Mouse (Mus musculus): ENCODE data around the gene Cpne5.

GRCm38 (mm10) chr17:29136236-29136635 is 101.7 kb downstream of the Cpne5 start:
- TF ChIP-seq CTCF (IDR thresholded peaks at IDR 0.05; ENCODE audit: low read depth, low read length) = no peak
- no peak for TF ChIP-seq POLR2A (IDR thresholded peaks at IDR 0.05; ENCODE audit: extremely low read depth, insufficient read depth, low read length)

Data from liver, adult 2 months (tissue).